Mouse (Mus musculus): ENCODE measurements at regions not wholly inside any gene's neighbourhood (a gene's known extent, or its start where the extent isn't known, plus 50 kb on each side); places are given as distances from the start of the nearest gene placed in this dataset.

GRCm38 (mm10) chr5:74943737-74944403 lies 100.7 kb downstream of the Chic2 start:
- peak; percentile 87 to 88 for DNase-seq (ENCODE audit: low spot score in 2 of 2)

DNA sequence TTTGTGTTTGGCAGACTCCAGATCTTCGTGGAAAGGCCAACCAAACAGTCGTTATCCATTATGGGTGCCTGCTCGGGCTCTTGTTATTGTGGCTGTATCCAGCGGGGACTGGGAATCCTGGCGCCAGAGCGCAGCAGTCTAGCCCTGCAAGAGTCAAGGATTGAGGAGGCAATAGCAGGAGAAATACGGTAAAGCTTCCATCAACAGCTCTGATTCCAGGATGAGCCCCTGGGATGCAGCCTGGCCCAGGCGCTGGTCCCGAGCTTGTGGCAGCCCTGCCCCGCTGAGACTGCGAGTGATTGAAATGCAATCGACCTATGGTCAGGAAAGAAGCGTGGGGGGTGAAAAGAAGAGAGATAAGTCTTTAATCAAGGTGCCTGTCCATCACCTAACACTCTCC lies 103.1 kb downstream of the Chic2 start:
- no peak for DNase-seq (ENCODE audit: low spot score in 2 of 2)

GRCm38 (mm10) chr5:74937416-74937940 lies 107.1 kb downstream of the Chic2 start:
- DNase-seq (ENCODE audit: low spot score in 2 of 2) = no peak

GRCm38 (mm10) chr5:74936087-74936486 lies 108.5 kb downstream of the Chic2 start:
- DNase-seq (ENCODE audit: low spot score in 2 of 2) = no peak

DNA sequence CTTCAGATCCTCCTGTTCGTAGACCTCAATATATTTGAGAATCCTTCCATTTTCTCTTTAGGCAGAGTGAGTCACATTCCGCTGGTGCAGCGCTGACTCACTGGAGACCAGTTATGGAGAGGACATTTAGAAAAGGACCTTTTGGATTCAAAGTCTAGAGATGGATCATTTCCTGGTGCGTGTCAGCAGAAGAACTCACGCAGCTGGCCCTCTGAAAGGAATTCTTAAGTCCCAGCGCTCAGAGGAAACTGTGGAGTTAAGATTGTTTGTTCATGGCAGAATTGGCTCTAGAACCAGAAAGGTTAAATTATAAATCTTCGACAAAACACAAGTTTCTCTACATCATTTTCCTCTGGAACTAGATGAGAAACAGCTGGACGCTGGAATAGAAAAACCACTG lies 108.9 kb downstream of the Chic2 start:
- DNase-seq (ENCODE audit: low spot score in 2 of 2) = no peak

DNA sequence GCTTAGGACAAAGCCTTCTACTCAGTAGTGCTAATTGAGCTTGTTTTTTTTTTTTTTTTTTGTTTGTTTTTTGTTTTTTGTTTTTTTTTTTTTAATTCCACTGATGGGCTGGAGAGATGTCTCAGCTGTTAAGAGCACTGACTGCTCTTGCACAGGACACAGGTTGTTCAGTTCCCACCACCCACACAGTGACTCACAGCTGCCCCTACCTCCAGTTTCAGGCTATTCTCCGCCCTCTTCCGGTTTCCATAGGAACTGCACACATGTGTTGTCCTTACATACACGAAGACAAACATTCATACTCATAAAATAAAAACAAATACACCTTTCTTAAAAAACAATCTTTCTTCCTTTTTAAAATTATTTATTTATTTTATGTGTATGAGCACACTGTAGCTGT lies 111.3 kb downstream of the Chic2 start:
- DNase-seq (ENCODE audit: low spot score in 2 of 2) = no peak

DNA sequence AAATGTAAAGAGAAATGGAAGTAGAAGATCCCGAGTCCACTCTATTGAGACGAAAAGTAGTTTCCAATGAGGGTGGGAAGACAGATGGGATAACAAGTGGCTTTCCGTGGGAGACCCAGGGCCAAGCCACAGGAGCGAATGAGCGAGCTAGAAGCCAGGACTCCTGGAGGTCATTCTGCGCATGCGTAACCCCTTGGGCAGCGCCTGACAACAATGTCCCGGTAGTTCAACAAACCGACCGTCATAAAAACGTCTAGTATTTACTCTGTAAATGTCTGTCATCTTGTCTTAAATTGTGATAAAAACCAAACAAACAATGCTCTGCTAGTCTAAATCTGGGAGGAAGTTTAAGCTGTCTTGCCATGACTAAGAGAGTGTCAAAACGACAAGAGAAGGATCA lies 112.4 kb downstream of the Chic2 start:
- no peak for DNase-seq (ENCODE audit: low spot score in 2 of 2)

- no peak for DNase-seq (ENCODE audit: low spot score in 2 of 2)
Observed at GRCm38 (mm10) chr5:74931765-74932164, 112.8 kb downstream of the Chic2 start.

- no peak for DNase-seq (ENCODE audit: low spot score in 2 of 2)
Observed at GRCm38 (mm10) chr5:74927543-74927942, 117.0 kb downstream of the Chic2 start.

DNA sequence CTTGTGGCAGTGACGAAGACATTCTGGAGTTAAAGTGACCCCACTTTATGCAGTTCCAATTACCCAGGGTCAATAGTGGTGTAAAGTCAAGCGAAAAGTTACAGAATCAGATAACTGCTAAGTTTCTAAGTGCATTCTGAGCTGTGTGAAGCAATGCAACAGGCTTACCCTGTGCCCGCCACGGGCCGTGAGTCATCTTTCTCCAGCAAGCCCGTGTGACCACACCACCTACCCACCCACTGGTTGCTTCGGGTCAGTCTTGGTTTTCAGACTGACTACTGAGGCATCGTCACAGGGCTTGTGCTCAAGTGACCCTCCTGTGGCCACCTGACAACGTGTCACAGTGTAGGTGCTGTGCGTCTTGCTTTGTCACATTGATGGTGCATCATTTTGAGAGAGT lies 118.8 kb downstream of the Chic2 start:
- DNase-seq (ENCODE audit: low spot score in 2 of 2) = no peak

GRCm38 (mm10) chr5:74924031-74924533 lies 120.5 kb downstream of the Chic2 start:
- DNase-seq (ENCODE audit: low spot score in 2 of 2) = no peak

DNA sequence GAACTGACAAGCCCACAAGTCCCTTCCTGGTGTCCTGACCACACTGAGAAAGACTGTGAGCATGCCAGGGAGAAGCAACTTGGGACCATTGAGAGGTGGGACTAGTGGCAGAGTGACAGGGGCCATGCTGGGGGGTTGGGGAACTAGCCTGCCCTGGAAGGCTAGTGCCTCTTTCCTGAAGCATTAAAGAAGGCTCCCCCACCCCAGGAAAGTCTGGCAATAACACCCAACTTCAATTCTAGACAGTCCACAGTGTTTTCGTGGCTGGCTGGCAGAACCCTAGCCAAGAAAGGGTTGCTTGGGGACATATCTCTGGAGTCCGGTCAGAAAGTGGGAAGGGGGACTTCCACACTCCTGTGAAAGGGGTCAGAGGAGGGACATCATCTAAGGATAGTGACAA lies 121.2 kb downstream of the Chic2 start:
- DNase-seq (ENCODE audit: low spot score in 2 of 2) = no peak

DNA sequence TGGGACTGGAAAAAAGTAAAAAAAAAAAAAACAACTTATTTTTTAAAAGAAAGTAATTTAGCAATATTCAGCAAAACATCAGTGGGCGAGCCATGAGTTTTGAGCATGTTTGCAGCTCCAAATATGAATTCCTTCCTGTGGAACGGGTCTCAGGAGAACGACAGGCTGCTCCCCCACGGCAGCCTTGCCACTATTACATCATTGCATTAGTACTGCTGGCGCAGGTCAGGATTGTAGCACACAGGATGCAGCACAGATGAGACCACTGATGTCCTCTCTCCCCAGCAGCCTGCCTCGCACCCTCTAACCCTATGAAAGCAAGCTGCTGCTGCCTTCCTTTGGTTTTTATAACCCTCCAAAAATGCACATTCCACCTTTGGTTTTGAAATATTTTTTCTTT lies 121.7 kb downstream of the Chic2 start:
- DNase-seq (ENCODE audit: low spot score in 2 of 2) = no peak

DNA sequence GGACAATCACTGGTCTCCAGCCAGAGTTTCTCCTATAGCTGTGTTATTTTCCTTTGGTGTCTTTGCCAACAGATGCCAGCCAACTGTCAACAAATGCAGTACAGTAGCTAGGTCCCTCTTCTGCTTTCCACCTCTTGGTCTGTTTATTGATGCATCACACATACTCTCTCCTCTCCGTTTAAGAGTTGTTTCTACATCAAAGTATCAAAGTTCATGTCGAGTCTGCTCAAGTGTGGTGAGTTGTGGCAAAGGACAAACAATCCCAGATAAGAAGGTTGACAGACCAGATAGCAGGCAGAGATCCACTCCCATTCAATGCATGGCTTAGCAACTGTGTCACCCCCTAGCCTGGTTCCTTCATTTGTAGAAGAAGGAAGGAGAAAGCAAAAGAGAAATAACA lies 123.6 kb downstream of the Chic2 start:
- DNase-seq (ENCODE audit: low spot score in 2 of 2) = no peak

GRCm38 (mm10) chr5:74920490-74920889 lies 124.1 kb downstream of the Chic2 start:
- no peak for DNase-seq (ENCODE audit: low spot score in 2 of 2)

GRCm38 (mm10) chr5:74905504-74906061 lies 139.0 kb downstream of the Chic2 start:
- no peak for DNase-seq (ENCODE audit: low spot score in 2 of 2)

DNA sequence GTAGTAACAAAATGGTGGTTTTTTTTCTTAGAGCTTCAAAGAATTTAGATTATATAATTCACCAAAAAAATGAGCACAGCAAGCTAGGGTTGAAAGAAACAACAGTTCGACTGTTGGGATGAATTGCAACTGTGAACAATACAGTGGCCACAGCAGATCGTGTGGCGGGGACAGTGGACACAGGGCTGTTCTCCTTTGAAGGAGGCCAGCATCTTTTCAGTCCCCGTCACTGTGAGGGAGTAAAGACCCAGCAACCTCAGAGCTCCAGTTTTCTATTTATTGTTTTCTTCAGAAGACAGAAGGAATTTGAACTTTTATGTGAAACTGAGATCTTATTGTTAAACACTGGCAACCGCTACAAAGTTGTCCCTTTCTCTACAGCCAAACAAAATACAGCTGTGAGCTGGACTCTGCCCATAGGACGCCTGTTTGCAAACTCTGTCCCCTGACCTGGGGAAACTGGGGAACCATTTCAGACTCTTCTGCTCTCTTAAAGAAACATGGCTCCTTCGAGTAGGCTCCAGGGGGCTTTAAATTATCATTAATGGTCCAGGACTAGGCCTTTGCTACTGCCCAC lies 139.6 kb downstream of the Chic2 start:
- DNase-seq (ENCODE audit: low spot score in 2 of 2) = no peak

- no peak for DNase-seq (ENCODE audit: low spot score in 2 of 2)
Observed at GRCm38 (mm10) chr5:74904327-74904726, 140.2 kb downstream of the Chic2 start.

DNA sequence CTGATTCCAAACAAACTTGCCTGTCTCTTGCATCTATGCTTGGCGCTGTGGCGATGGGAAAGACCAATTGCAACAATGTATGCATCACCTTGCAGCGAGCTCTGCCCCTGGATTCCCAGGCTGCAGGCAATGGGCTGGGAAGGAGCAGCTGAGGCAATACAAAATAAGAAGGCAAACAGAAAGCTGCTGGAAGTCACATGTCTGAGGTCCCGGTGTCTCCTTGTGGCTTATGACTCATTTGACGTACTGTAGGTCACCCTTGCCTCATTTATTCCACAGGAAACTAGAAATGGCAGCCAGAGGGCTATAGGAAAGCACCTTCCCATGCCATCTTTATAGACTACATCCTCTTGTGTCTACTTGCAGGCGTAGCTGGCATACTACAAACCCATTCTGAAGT lies 140.9 kb downstream of the Chic2 start:
- no peak for DNase-seq (ENCODE audit: low spot score in 2 of 2)

GRCm38 (mm10) chr5:74897133-74897532 lies 147.4 kb downstream of the Chic2 start:
- no peak for DNase-seq (ENCODE audit: low spot score in 2 of 2)

- DNase-seq (ENCODE audit: low spot score in 2 of 2) = no peak
Observed at GRCm38 (mm10) chr5:74893276-74893675, 151.3 kb downstream of the Chic2 start.

DNA sequence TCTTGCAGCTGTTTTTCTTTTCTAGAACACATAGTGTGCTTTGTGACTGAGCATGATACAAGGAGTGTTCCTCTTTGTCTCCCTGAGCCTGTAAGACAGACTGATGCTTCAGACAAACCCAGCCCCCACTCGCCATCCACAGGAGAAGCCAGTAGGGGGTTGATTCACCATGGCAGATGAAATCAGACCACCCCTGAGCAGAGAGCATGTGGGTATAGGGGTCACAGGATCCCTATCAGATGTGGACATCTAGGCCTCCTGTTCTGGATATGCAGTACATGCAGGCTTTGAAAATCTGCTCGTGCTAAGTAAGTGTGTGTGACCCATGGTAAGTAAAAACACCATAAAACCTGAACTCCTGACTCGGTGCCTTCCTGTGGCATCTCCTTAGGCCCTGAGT lies 153.0 kb downstream of the Chic2 start:
- DNase-seq (ENCODE audit: low spot score in 2 of 2) = no peak

DNA sequence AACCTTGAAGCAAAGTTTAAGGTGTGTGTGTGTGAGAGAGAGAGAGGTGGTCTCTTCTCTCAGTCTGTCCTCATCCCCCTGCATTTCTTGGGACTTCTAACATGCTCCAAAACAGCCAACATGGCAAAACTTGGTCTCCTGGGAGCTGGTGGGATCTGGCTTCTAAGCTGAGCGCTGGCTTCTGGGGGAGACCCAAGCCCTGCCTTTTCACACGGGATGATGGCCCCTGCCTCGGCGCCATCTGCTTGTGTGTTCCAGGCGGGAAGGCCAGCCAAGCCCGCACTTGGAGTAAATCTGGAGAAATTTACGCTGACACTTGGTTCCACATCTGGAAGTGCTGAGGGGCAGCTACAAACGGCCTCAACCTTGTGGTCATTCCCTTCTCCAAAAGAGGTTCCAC lies 155.6 kb downstream of the Chic2 start:
- no peak for DNase-seq (ENCODE audit: low spot score in 2 of 2)

All from right cerebral cortex, postnatal 10 days (tissue).